Mouse (Mus musculus): ENCODE data around the gene AI182371.

- TF ChIP-seq CTCF (IDR thresholded peaks at IDR 0.05; ENCODE audit: low read depth), result no peak
- TF ChIP-seq EP300 (IDR thresholded peaks at IDR 0.05; ENCODE audit: low read depth), result no peak
These were observed 30.8 kb upstream of the AI182371 start for GRCm38 (mm10) chr2:35131991-35132661.

Data from heart, postnatal 0 days (tissue).